9 mouse cellular contexts compared by ENCODE assay signal in genomic region chr19:47338396-47339164, GRCm38 (mm10).
A peak's percentile ranks its signal among the peaks of the same experiment; 100 is the strongest.
DNase-seq lines count a peak whose midpoint lies in the region; ATAC-seq and TF ChIP-seq lines count a peak whose summit lies in the region.
"Had no signal": no experiment of that assay in that cellular context is flagged by ENCODE, and none has a peak within 500 bp of the region (broad histone marks: within the 10 kb centered on the region; RNA-seq: fewer than 3 reads in every experiment).

No protein-coding gene starts in this region.

- TF ChIP-seq CTCF in kidney, postnatal 0 days (IDR thresholded peaks at IDR 0.05; ENCODE audit: low read depth): no peak

- H3ac ChIP-seq in myocyte (ENCODE audit: control insufficient read depth, insufficient read length): no peak overlapping the region

- TF ChIP-seq POLR2A in myocyte (IDR thresholded peaks at IDR 0.05; ENCODE audit: insufficient read length, low read depth): no peak

- H3K79me2 ChIP-seq in myocyte (ENCODE audit: control insufficient read depth, insufficient read depth): no peaks in the 10 kb centered on the region

- no peak overlapping the region for H3K9ac ChIP-seq in kidney, postnatal 0 days (ENCODE audit: low read depth, low read length)
- H3K9ac ChIP-seq in embryonic facial prominence, embryonic 11.5 days (replicated peaks; ENCODE audit: low read length): peak overlapping the region; percentile 32
- H3K9ac ChIP-seq in intestine, embryonic 14.5 days (ENCODE audit: low read length): no peak overlapping the region

- no peaks in the 10 kb centered on the region for H3K36me3 ChIP-seq in kidney, postnatal 0 days (ENCODE audit: insufficient read depth, low read length)
- H3K36me3 ChIP-seq in embryonic facial prominence, embryonic 11.5 days (replicated peaks; ENCODE audit: control insufficient read depth, insufficient read depth, low read depth, low read length): no peaks in the 10 kb centered on the region
- no peaks in the 10 kb centered on the region for H3K36me3 ChIP-seq in intestine, embryonic 14.5 days (ENCODE audit: control insufficient read depth, insufficient read depth, low read length)
- no peaks in the 10 kb centered on the region for H3K36me3 ChIP-seq in myocyte (ENCODE audit: control insufficient read depth, insufficient read depth)

- H3K9me3 ChIP-seq in kidney, postnatal 0 days (replicated peaks; ENCODE audit: low read length): no peaks in the 10 kb centered on the region
- no peaks in the 10 kb centered on the region for H3K9me3 ChIP-seq in embryonic facial prominence, embryonic 11.5 days (replicated peaks; ENCODE audit: control insufficient read depth, low read length)
- no peaks in the 10 kb centered on the region for H3K9me3 ChIP-seq in intestine, embryonic 14.5 days (ENCODE audit: control insufficient read depth, low read length)

- DNase-seq in kidney, postnatal 0 days (ENCODE audit: low spot score): no peak
- DNase-seq in kidney, postnatal 25 days: no peak
- no peak for DNase-seq in embryonic facial prominence, embryonic 11.5 days (ENCODE audit: low spot score)
- DNase-seq in intestine, embryonic 14.5 days (ENCODE audit: low spot score): no peak
- DNase-seq in right cerebral cortex, adult 18-20 months: no peak
- no peak for DNase-seq in testis, postnatal 10 days (ENCODE audit: low spot score)
- no peak for DNase-seq in left cerebral cortex, adult 8-10 months (ENCODE audit: low spot score in 2 of 2)

- no peaks in the 10 kb centered on the region for H3K27me3 ChIP-seq in kidney, postnatal 0 days (ENCODE audit: insufficient read depth, low read length)
- H3K27me3 ChIP-seq in embryonic facial prominence, embryonic 11.5 days (ENCODE audit: control insufficient read depth, insufficient read depth, low read length): peaks cover 5% of the 10 kb centered on the region
- H3K27me3 ChIP-seq in intestine, embryonic 14.5 days (replicated peaks; ENCODE audit: control insufficient read depth, insufficient read depth, low read length): peaks cover 5% of the 10 kb centered on the region; the same call in 1 of the 2 replicates
- no peaks in the 10 kb centered on the region for H3K27me3 ChIP-seq in myocyte (ENCODE audit: control insufficient read depth, insufficient read depth, insufficient read length)

- H3K27ac ChIP-seq in kidney, postnatal 0 days: no peak overlapping the region
- H3K27ac ChIP-seq in embryonic facial prominence, embryonic 11.5 days (replicated peaks; ENCODE audit: low read depth, low read length): no peak overlapping the region
- H3K27ac ChIP-seq in intestine, embryonic 14.5 days (ENCODE audit: low read depth): no peak overlapping the region

- no peak for ATAC-seq in kidney, postnatal 0 days (replicated peaks; ENCODE audit: low FRiP score, low read depth)
- ATAC-seq in embryonic facial prominence, embryonic 11.5 days (replicated peaks; ENCODE audit: insufficient number of reproducible peaks, low FRiP score, low TSS enrichment, low read depth): 0 out of 2 replicates have a peak, but pooled peaks have one; percentile 20
- no peak for ATAC-seq in intestine, embryonic 14.5 days (replicated peaks; ENCODE audit: low FRiP score, low TSS enrichment, low read depth)

- peaks cover 17% of the 10 kb centered on the region for H3K4me1 ChIP-seq in kidney, postnatal 0 days (replicated peaks; ENCODE audit: insufficient read depth, low read length)
- peaks cover 3% of the 10 kb centered on the region for H3K4me1 ChIP-seq in embryonic facial prominence, embryonic 11.5 days (ENCODE audit: control insufficient read depth, insufficient read depth, low read length)
- peaks cover 32% of the 10 kb centered on the region for H3K4me1 ChIP-seq in intestine, embryonic 14.5 days (replicated peaks; ENCODE audit: control insufficient read depth, insufficient read depth, low read length)

- WGBS in kidney, postnatal 0 days: 46% methylated on average over 24 of the region's 24 CpGs
- 20% methylated on average over 24 of the region's 24 CpGs for WGBS in embryonic facial prominence, embryonic 11.5 days
- 42% methylated on average over 24 of the region's 24 CpGs for WGBS in intestine, embryonic 14.5 days

- H3K4me2 ChIP-seq in kidney, postnatal 0 days (ENCODE audit: low read length): peak overlapping the region; percentile 52
- peak overlapping the region; percentile 62 for H3K4me2 ChIP-seq in embryonic facial prominence, embryonic 11.5 days (ENCODE audit: low read depth, low read length)
- H3K4me2 ChIP-seq in intestine, embryonic 14.5 days (ENCODE audit: low read length): peak overlapping the region; percentile 48
- peak overlapping the region; percentile 67 for H3K4me2 ChIP-seq in myocyte (ENCODE audit: low read depth)

- peak overlapping the region; percentile 15; the same call in 1 of the 2 replicates for H3K4me3 ChIP-seq in kidney, postnatal 0 days (replicated peaks; ENCODE audit: low read depth, low read length)
- peak overlapping the region; percentile 20; the same call in 1 of the 2 replicates for H3K4me3 ChIP-seq in embryonic facial prominence, embryonic 11.5 days (ENCODE audit: low read depth, low read length)
- H3K4me3 ChIP-seq in intestine, embryonic 14.5 days (ENCODE audit: low read depth, low read length): 0 out of 2 replicates have a peak overlapping the region, but pooled peaks have one; percentile 4
- H3K4me3 ChIP-seq in myocyte: no peak overlapping the region
- H3K4me3 ChIP-seq: erythroblast, embryonic 14.5 days had no signal

TF ChIP-seq in myocyte, 11 proteins besides CTCF, POLR2A, EP300 and RAD21:
- TF ChIP-seq REST (IDR thresholded peaks at IDR 0.05; ENCODE audit: insufficient read depth, insufficient read length) (no peak), TCF12 (IDR thresholded peaks at IDR 0.05; ENCODE audit: insufficient read depth, poor library complexity, severe bottlenecking) (no peak), TCF3 (IDR thresholded peaks at IDR 0.05; ENCODE audit: insufficient read length, low read depth) (no peak), POLR2AphosphoS2 (IDR thresholded peaks at IDR 0.05; ENCODE audit: insufficient read length, low read depth) (no peak), E2F4 (IDR thresholded peaks at IDR 0.05; ENCODE audit: insufficient read depth) (no peak), MYOD1 (IDR thresholded peaks at IDR 0.05; ENCODE audit: control insufficient read depth in 1 of 3, insufficient read length in 2 of 3, low read depth in 2 of 3) (no peak), USF1 (IDR thresholded peaks at IDR 0.05; ENCODE audit: low read depth) (no peak), MAX (IDR thresholded peaks at IDR 0.05; ENCODE audit: low read depth) (no peak), SRF (IDR thresholded peaks at IDR 0.05; ENCODE audit: control insufficient read depth, insufficient read length, low read depth) (no peak), MYOG (IDR thresholded peaks at IDR 0.05; ENCODE audit: control insufficient read depth in 1 of 3, insufficient read depth in 1 of 3, insufficient read length in 2 of 3, low read depth in 2 of 3) (no peak), CEBPB (IDR thresholded peaks at IDR 0.05; ENCODE audit: insufficient read depth, poor library complexity, severe bottlenecking) (no peak)
